Mouse (Mus musculus): ENCODE measurements around the gene Ptch1.

The Ptch1 gene

DNA sequence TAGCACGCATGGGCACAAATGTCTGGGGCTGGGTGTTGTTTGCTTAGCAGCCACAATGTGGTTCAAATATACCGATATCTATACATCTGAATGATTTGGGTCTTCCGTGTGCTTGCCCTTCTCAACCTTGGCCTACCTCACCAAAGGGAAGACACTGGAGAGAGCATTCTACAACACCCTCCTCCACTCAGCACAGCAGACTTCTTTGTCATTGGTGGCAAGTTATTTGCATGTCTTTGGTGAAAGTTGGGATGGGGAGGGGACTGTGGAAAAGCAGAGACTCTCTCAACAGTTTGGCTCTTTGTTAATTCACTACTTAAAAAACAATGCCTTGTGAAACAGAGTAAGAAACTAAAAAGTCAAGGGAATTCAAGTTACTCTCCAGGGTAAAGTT, 43.0 kb downstream of the Ptch1 start:
- peak; percentile 44 for DNase-seq

DNA sequence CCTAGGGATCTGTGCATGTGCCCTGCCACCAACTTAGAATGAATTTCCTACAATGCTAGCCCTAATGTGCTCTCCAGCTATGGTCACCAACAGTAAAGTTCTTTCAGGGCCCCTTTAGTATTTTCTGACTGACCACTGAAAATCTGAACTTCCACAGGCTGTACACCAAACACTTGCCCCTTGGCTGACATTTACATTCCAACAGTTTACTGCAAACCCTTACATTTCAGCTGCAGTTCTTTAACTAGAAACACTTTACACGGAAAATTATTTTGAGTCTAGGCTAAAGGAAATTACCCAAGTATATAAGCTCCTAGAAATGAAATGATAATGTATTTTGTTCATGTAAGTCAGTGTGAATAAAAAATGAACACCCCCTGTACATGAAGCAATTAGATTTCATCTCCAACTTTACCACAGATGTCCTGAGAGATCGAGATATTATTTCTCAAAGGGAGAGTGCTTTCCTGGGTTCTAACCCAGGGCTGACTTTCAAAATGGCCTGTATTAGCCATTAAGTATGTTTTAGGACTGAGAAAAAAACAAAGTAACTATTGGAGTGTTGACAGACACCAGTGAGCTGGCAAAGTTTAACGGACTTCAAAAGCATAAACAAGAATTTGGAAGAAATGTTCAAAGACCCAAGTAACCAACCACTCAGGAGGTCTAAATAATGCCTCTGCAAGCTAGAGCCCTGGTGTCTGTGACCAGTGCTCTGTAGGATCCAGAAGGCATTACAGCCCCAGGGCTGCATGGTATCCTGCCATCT, 43.6 kb downstream of the Ptch1 start:
- no peak for DNase-seq

DNA sequence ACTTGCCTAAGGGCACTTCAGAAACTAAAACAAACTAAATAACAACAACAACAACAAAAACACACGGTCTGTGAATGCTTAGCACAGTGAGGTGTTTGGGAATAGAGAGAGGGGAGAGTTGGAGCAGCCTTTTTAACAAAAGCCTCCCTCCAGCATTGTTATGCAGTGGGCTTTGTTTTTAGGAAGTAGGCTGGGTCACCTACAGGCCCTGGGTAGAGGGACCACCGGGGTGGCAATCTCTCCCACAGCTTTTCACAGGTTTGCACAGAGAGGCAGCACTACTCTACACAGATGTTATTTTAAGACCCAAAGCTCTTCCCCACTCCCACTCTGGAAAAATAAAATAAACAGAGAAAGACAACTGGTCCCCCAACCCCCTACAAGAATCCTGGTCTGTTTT, 44.5 kb downstream of the Ptch1 start:
- peak; percentile 31 for DNase-seq

DNA sequence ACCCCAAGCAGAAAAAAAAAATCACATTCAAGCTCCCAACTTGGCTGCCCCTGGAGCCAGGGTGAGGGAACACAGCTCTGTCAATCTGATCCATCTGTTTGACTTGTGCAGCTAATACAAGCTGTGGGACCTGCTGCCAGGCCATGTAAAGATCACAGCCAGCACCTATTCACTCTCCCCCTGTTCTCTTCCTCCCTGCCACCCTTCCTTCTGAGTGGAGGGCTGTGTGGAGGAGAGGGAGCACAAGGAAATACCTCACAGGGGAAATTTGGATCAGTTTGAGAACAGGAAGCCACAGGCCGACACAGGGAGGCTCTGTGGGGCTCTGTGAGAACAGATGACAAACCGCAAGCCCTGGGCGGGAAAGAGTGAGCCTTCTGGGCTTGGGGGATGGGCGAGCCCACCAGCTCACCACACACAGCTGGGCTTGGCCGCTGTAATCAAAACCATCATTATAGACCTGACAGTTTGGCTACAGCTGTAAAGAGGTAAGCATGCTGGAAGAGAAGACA, 45.2 kb downstream of the Ptch1 start:
- peak; percentile 90 for DNase-seq

DNA sequence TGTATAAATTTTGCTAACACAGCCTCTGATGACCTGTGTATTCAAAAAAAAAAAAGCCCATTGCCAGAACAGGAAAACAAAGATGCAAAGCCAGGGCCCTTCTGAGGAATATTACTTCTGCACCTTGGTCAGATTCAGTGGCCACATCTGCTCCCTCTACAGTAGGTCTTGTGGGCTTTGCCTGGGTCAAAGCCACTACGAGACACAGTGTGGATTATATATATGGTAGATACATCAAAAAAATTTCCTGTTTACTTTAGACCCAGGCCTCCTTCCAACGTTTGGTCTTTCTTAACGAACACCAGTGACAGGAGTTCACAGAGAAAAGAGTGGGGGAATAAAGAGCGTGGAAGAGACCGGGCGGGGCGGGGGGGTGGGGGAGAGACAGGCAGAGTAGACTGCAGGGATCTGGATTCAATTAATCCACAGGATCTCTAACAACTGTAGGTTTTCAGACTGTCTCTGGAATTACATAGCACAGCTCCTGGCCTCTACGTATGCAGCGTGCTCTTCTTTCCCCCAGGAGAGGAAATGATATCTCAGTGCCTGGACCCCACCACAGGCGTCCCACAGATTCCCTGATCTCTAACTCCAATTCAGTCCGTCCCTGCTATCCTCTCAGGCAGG, 47.7 kb downstream of the Ptch1 start:
- DNase-seq, result no peak

DNA sequence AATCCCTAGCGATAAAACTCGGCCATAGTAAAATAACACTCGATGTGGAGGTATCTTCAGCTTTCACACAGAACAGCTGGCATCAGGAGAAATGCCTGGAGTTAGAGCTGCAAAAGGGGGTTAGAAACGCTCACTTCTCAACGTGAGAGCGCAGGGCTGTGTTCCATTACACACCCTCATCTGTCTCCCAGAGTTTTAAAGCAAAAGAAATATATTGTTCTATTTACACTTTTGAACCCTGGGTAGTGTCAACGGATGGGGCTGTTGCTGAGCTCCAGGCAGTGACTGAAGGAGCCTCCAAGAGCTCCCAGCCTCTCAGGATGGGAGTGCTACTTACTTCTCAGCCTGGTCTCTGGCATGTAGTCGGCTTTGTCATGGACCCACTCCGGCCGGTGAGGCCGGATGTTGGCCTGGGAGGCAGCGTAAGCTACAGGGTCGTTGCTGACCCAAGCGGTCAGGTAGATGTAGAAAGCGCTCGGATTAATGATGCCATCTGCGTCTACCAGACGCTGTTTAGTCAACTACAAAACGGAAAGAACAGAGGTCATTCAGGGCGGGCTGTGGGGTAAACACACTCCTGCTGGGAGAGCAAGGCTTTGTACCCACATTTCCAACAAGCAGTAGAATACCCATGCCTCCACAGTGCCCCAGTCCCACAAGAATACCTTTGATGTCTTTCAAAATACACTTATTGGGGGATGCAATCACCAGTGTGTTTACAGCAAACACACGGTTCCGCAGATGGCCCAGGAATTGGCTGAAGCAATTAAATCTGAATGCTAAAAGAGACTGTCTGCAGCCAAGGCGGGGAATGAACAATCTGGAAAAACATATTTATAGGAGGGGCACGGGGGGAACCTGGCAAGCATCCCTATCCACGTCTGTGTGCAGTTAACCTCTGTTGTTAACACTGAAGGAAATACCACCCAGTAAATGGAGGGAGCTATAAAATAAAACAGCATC, 48.5 kb downstream of the Ptch1 start:
- DNase-seq, result no peak

DNA sequence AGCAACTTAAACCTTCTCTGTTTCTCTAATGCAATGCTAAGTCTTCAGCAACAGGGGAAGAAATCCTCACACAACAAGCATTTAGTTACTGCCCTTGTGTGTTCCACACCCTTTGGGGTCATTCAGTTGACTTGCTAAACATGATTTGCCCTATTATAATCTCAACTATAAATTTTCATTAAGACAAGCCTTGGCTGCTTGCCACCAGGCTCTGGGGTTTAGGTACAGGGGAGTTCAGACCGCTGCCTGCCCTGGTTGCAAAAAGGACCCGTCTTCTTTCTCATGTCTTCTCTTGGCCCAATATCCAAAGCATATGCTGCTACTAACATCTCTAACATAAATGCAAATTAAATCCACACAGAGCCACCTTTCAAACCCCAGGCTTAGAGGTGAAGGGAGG, 49.3 kb downstream of the Ptch1 start:
- DNase-seq, result no peak

DNA sequence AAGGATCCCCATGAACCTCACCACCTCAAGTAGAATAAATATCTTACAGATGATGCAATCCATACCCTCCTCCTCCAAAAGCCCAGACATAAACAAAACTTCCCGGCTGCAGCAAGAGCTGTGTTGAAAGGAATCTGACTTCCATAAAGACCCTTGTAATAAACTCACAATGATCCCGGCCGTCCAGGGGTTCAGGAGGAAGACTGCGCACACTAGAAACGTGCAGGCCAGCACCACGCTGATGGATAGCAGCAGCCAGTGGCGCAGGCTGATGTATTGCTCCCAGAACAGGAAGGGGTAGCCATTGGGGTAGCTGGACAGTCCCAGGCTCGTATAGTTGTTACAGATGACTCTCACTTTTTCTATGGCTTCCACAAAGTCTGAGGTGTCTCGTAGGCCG, 50.6 kb downstream of the Ptch1 start:
- DNase-seq, result no peak

DNA sequence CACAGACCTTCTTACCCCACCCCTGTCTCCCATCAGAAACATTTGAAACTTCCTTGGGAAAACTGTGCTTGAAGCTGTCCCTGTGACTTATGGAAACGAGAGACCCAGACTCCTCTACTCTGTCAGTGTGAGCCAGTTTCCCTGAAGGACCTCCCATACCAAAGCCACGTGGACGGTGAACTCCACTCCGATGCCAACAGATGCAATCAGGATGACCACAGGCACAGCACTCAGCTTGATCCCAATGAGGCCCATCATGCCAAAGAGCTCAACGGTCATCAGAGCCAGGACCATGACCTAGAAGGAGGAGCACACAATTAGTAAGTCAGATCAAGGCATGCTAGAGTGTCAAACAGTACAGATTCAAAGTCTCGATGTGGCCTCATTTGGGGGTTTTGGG, 53.3 kb downstream of the Ptch1 start:
- no peak for DNase-seq

DNA sequence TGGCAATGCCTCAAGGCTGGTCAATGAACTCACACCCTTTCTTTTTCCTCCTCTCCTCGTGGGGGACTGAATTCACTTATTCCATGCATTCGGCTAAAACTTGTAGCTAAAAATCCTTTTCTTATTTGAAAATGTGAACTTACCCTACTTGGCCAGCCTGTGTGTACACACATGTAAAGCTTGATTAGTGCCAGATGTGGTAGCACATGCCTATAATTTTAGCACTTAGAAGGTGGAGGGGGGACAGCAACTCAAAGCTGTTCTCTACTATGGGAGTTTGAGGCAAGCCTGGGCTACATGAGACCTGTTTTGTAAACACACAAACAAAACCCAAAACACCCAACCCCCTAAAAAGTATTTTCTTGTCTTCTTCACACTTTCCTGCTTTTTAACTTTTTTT, 56.9 kb downstream of the Ptch1 start:
- DNase-seq, result no peak

DNA sequence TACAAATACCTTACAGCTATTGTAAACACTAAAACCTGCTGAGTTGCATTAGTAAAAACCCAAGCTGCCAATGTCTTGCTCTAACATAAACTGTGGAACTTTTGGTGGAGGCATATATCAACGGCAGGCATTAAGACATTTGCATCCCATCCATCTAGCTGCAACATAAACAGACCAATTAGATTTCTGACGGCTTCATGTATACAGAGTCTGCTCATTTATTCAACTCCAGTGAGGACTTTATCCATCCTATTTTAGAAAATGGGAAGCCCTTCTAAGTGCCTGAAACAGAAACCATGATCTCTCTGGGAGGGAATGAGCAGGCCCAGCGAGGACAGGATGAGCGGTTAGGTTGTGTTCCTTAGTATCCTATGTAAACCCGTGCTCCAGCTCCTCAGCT, 57.9 kb downstream of the Ptch1 start:
- DNase-seq, result no peak

DNA sequence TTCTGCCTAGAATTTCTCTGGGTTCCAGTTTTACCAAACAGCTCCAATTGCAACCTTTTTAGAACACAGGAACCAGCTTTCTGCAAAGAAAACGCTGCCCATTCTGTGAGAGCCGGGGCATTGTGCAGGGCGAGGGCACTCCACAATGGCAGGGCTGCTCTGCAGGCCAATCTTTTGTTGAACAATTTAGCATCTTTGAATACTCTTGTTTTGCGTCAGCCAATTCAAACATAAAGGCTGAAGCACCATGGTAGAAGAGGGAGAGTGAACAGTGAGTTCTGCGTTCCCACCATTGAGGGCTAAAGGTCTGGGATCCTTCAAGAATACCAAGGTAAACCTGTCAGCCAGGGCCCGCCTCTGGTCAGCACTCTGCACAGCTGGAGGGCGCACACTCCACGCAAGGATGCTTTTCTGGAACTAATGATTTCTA, 58.5 kb downstream of the Ptch1 start:
- no peak for DNase-seq

DNA sequence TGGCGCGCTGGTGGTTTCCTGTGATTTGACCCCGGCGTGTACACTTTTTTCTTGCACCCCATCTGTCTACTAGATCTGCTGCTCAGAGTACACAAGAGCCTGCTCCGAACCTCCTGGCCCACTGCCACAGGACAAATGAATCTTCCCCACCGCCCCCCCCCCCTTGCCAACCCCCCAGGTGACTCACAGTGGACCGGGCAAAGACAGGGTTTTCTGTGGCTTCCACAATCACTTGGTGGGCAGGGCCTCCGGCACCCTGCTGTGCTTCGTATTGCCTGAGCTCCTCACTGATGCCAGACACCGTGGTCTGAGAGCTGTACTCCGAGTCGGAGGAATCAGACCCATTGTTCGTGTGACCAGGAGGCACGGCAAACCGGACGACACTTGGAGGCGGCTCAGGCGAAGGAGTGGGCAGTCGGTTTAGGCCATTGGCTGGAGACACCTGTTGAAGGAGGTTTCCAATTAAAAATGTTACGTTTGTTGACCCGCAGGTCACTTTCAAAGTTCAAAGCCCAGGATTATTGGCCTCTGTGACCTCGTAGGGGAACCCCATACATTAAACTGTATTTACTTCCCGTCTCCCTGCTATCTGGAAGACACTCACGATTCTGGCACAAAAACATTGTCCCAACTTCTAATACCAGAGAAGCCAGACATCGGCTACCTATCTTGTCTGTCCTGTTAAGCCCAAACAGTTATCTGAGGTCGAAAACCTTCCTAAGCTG, 59.9 kb downstream of the Ptch1 start:
- no peak for DNase-seq

DNA sequence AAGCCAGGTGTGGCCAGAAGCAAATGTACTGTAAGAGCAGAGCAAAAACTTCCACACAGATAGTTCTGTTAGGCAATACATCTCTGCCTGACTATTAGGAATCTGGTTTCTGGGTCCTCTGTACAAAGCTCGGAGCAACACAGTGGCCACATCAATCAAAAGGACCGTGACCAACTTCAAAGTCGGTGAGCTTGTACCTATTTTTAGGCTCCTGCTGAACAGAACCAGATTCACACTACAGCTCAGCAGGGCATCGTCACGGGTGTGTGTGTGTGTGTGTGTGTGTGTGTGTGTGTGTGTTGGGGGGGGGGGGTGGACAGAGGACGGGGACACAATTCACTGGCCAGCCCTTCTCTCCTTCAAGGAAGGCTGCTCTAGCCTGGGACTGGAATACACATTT, 61.0 kb downstream of the Ptch1 start:
- no peak for DNase-seq

DNA sequence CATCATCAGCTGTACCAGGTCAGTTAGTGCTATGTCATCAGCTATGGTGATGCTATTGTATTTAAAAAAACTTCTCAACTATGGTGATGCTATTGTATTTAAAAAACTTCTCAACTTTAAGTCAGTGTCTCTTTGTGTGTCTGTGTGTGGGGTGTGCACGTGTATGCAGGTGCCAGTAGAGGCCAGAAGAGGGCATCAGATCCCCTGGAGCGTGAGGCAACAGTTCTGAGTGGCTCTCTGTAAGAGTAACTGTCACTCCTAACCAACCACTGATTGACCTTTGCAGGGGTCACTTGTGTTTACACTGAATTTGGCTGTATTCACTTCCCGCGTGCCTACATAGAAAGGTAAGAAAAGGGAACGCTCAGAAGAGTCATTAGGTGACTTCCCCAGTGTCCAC, 65.6 kb downstream of the Ptch1 start:
- peak; percentile 22 for DNase-seq

DNA sequence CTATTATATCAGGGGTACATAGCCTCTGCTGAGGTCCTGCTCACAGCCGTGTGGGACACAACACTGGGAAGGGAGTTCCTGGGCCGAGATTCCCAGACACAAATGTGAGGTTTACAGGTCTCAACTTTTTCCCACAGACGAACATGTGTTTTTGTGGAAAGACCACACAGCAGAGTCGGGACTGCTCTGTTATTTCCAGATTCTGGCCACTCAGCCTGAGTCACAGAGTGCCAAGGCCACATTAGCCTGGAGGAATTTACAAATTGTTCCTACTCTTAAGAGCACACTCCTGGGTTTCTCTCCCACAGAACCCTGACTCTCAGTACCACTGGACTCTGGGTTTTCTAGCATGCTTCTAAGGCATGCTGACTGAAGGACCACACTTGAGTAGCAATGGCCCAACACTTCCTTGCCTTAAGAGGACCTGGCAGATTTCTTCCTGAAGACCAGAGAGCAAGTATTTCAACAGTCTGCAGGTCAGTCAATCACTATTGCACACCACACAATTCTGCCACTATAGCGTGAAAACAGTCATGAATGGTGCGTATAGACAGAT, 66.3 kb downstream of the Ptch1 start:
- DNase-seq, result no peak

DNA sequence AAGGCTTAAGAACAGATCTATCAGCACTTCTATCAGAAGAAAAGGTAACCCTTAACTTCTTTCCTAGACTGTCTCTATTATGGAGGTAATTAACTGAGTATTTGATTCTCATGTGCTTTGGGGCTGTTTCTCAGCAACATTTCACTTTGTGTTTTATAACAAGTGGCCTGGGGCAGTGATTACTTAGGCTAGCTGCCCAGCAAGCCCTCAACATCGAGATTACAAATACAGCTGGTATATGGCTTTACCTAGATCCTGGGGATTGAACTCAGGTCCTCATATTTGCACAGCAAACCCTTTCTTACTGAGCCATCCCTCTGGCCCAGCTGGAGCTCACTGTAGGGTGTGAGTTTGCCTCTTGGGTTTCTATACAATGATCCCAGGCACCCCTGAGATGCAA, 67.0 kb downstream of the Ptch1 start:
- no peak for DNase-seq

DNA sequence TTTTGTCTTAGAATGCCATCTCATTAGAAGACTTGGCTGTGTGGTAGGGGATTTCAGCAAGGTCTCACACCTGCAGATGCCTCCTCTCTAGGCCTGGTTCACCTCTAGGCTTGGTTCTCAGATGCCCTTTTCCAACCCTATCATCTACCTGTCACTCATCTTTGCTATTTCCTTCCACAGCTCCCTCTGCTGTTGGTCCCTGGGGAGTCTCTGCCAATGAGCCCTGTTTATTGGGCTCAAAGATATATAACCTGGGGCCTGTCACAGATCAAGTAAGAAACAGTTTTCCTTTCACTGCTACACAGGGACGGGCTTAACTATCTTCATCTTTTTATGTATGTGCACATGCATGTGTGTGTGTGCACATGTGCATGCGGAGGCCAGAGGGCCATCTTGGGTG, 71.0 kb downstream of the Ptch1 start:
- peak; percentile 58 for DNase-seq

DNA sequence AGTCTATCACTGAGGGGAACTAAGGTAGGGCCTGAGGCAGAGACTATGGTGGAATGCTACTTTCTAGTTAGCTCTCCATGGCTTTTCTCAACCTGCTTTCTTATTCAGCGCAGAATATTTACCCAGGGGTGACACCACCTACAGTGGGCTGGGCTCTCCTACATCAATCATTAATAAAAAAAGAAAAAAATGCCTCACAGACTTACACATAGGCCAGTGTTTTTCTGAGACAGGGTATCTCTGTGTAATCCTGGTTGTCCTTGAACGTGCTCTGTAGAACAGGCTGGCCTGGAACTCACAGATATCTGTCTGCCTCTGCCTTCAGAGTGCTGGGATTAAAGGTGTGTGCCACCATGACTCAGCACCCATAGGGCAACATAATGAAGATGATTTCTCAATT, 73.9 kb downstream of the Ptch1 start:
- no peak for DNase-seq

DNA sequence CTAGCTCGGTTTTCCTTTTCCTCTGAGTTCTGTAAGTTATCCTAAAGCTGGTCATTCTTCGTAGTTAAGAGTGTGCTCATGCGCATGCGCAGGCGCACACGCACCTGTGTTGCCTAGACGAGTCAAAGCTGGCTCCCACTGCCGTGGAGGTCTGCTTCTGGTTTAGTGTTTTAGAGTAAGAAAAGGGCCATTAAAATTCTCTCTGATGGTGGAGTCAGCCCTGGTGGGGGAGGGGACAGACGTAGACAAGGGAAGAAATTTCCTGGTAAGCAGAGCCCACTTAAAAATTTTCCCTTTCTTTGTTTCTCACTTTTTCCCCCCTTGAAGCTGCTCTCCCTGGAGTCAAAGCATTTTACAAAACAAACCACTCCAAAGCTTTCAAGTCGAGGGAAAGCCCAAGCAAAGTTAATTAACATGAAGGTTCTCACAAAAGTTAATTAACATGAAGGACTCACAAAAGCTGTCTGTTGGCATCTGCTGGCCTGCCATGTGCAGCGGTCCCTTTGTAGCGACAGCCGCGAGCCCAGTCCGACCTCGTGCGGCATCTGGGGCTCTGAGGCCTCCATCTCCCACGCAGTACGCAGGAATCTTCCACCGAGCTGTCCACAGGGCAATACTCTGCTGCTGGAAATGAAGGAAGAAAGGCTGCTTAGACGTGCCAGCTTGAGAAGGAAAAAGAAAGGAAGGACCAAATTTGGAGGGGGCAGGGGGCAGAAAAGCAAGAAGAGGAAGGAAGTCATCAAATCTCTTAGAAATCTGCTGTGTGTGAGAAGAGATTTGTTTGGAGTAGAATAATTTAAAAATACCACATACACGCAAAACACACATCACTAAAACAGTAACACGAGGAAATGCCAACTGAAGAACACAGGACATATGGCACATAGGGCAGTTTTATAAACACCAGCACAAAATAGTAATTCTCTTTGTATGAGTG, 76.5 kb downstream of the Ptch1 start, which contains the start of gene Fancc:
Gene Fancc, minus strand, starts transcription at position 633 of the 937 bp plus-strand sequence.
- peak; percentile 47 for DNase-seq

DNA sequence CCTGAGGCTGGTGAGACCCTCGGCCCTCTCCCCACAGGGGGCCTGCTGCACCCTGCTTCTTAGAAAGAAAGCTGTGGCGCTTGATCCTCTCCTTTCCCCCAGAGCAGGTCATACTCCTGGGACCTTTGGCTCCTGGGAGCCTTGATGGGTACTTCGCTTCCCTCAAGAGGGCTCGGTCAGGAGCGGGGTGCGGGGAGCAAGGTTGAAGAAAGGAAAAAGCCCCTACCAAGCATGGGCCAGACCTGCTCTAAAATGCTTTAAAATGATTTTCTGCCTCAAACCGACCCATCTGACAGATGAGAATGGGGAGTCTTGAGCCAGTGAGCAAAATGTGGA, 85.7 kb downstream of the Ptch1 start:
- DNase-seq, result no peak
